Mouse (Mus musculus): ENCODE data around the gene Ccdc124. TPM values are rescaled to one million over a fixed set of nuclear protein-coding genes. Genes with fewer than 3 reads are reported as not detected.

Ccdc124 gene
- 10 to 100 TPM; 94.8 to 99.0 TPM for total RNA-seq (2021)
- long read RNA-seq, experiment 1, transcript Ccdc124-201 (5 exons, 1,356 nt) = major isoform, 67 of 88 reads
- long read RNA-seq, experiment 1, partial matches to known transcripts = 16 of 88 reads
- long read RNA-seq, experiment 1, other reads (novel, unspliced or antisense) = 5 of 88 reads
- long read RNA-seq, experiment 2, transcript Ccdc124-201 (5 exons, 1,356 nt) = major isoform, 68 of 82 reads
- long read RNA-seq, experiment 2, partial matches to known transcripts = 8 of 82 reads
- long read RNA-seq, experiment 2, other reads (novel, unspliced or antisense) = 6 of 82 reads

- intact Hi-C loops (cut with DNase I) = loop anchor here (1.0 kb wide), 1 partner anchor 24 kb away; the partner anchor contains the start of gene Rpl18a
- peak; percentile 94 to 96 for DNase-seq (ENCODE audit: extremely low spot score in 1 of 2, low spot score in 2 of 2)
- no peak; the same call in none of the 2 replicates for TF ChIP-seq CTCF (IDR thresholded peaks at IDR 0.05)
- peak within 1 kb of the TSS; percentile 99 for H3K4me3 ChIP-seq
- H3K27ac ChIP-seq = peak within 1 kb of the TSS; percentile 96
These were observed at the start of gene Ccdc124 for GRCm38 (mm10) chr8:70873364-70873985. TSS of gene Ccdc124 (minus strand) at chr8:70873935.

GRCm38 (mm10) chr8:70920049-70920922, 46.6 kb upstream of the Ccdc124 start:
- intact Hi-C loops (cut with DNase I) = no loop called here
- H3K27ac ChIP-seq = no peak overlapping the region
- no peak overlapping the region for H3K4me3 ChIP-seq
- DNase-seq (ENCODE audit: extremely low spot score in 1 of 2, low spot score in 2 of 2) = no peak
- TF ChIP-seq CTCF (IDR thresholded peaks at IDR 0.05) = no peak; the same call in 1 of the 2 replicates

- intact Hi-C loops (cut with DNase I) = no loop called here
These were observed 41.0 kb upstream of the Ccdc124 start for GRCm38 (mm10) chr8:70914704-70915103.

GRCm38 (mm10) chr8:70913523-70913922, 39.8 kb upstream of the Ccdc124 start:
- no peak for TF ChIP-seq CTCF (IDR thresholded peaks at IDR 0.05)
- Histone ChIP-seq H3K27ac (no peak overlapping the region), H3K4me3 (no peak overlapping the region)
- no peak for DNase-seq (ENCODE audit: extremely low spot score in 1 of 2, low spot score in 2 of 2)
- intact Hi-C loops (cut with DNase I) = no loop called here

More at GRCm38 (mm10) chr8:70914704-70915103, 41.0 kb upstream of the Ccdc124 start:
- Histone ChIP-seq H3K27ac (no peak overlapping the region), H3K4me3 (no peak overlapping the region)
- no peak for DNase-seq (ENCODE audit: extremely low spot score in 1 of 2, low spot score in 2 of 2)
- TF ChIP-seq CTCF (IDR thresholded peaks at IDR 0.05) = no peak

GRCm38 (mm10) chr8:70912955-70913354, 39.2 kb upstream of the Ccdc124 start:
- Histone ChIP-seq H3K4me3 (no peak overlapping the region), H3K27ac (no peak overlapping the region)
- no peak for DNase-seq (ENCODE audit: extremely low spot score in 1 of 2, low spot score in 2 of 2)
- intact Hi-C loops (cut with DNase I) = no loop called here
- no peak for TF ChIP-seq CTCF (IDR thresholded peaks at IDR 0.05)

DNA sequence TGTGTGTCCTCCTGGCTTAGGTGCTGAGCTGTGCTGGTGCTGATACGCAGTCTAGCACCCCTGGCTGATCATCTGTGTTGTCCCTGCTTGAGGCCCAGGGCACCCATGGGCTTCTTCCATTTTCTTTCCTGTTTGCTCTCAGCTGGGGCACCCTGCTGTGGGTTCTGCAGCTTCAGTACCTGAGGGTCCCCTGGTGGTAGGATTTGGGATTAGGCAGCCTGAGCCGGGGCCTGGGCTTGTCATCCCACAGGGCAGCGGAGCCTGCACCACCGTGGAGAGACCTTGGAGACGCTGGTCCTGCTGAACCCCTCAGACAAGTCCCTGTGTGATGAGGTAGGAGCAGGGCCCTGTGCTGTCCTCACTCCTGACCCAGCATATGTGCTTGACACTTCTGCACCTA, 37.9 kb upstream of the Ccdc124 start:
- TF ChIP-seq CTCF (IDR thresholded peaks at IDR 0.05) = peak; percentile 32
- Histone ChIP-seq H3K27ac (no peak overlapping the region), H3K4me3 (no peak overlapping the region)
- intact Hi-C loops (cut with DNase I) = no loop called here
- no peak for DNase-seq (ENCODE audit: extremely low spot score in 1 of 2, low spot score in 2 of 2)

DNA sequence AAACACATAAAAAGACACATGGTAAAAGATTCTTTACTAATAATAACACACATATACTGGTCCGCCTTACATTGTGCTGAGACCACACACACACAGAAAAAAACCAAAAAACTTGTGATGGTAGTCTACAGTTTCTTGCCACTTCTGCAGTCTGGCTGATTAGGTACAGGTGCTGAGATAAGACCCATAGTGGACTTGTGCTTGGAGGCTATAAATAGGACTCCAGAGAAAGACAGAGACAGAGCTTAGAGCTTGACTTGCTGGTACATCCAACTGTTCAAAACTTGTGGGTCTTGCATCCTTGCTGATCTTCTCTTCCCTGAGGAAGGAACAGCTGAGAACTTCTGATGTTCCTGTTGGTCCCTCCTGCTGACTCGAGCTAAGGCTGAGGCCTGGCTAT, 33.8 kb upstream of the Ccdc124 start:
- DNase-seq (ENCODE audit: extremely low spot score in 1 of 2, low spot score in 2 of 2) = no peak
- intact Hi-C loops (cut with DNase I) = no loop called here
- no peak overlapping the region for H3K4me3 ChIP-seq
- TF ChIP-seq CTCF (IDR thresholded peaks at IDR 0.05) = no peak
- H3K27ac ChIP-seq = no peak overlapping the region

- intact Hi-C loops (cut with DNase I) = no loop called here
- Histone ChIP-seq H3K4me3 (peak within 1 kb of the TSS; percentile 60), H3K27ac (peak within 1 kb of the TSS; percentile 94)
- TF ChIP-seq CTCF (IDR thresholded peaks at IDR 0.05) = no peak
- DNase-seq (ENCODE audit: extremely low spot score in 1 of 2, low spot score in 2 of 2) = peak; percentile 82 to 86
These were observed 32.3 kb upstream of the Ccdc124 start, which contains the start of gene Map1s for GRCm38 (mm10) chr8:70905831-70906736. TSS of gene Map1s (plus strand) at chr8:70905932.

GRCm38 (mm10) chr8:70905463-70905830, 31.7 kb upstream of the Ccdc124 start:
- H3K4me3 ChIP-seq = peak overlapping the region; percentile 60
- DNase-seq (ENCODE audit: extremely low spot score in 1 of 2, low spot score in 2 of 2) = no peak

DNA sequence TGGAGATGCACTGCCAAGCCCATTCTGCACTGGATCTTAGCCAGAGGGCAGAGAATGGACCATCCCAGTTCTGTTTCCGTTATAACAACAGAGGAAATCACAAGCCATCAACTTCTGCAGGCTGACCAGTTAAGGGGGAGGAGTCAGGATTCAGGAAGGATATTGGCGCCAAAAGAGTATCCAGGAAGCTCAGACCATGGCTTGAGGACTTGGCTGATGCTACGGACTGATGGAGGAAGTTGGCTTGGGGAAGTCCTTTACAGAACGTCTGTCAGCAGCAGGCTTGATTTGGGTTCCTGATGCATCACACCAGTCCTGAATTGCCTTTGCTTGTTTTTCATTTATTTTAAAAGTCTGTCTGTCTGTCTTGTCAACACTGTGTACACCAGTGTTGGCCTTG, 30.8 kb upstream of the Ccdc124 start:
- Histone ChIP-seq H3K27ac (no peak overlapping the region), H3K4me3 (no peak overlapping the region)
- TF ChIP-seq CTCF (IDR thresholded peaks at IDR 0.05) = no peak
- no peak for DNase-seq (ENCODE audit: extremely low spot score in 1 of 2, low spot score in 2 of 2)
- intact Hi-C loops (cut with DNase I) = no loop called here

More at GRCm38 (mm10) chr8:70905463-70905830, 31.7 kb upstream of the Ccdc124 start:
- peak overlapping the region; percentile 94 for H3K27ac ChIP-seq
- TF ChIP-seq CTCF (IDR thresholded peaks at IDR 0.05) = no peak
- intact Hi-C loops (cut with DNase I) = no loop called here

GRCm38 (mm10) chr8:70903582-70903981, 29.8 kb upstream of the Ccdc124 start:
- H3K4me3 ChIP-seq = no peak overlapping the region
- no peak for DNase-seq (ENCODE audit: extremely low spot score in 1 of 2, low spot score in 2 of 2)
- intact Hi-C loops (cut with DNase I) = no loop called here
- H3K27ac ChIP-seq = no peak overlapping the region
- TF ChIP-seq CTCF (IDR thresholded peaks at IDR 0.05) = no peak
